ENCODE assay signal across 30 mouse cellular contexts in genomic region chr17:87784911-87785310, GRCm38 (mm10). TPM values are rescaled to one million over a fixed set of nuclear protein-coding genes. Genes with fewer than 3 reads are reported as not detected.
DNase-seq lines count a peak whose midpoint lies in the region; ATAC-seq lines count a peak whose summit lies in the region.
"Had no signal": no experiment of that assay in that cellular context is flagged by ENCODE, and none has a peak within 500 bp of the region (broad histone marks: within the 10 kb centered on the region; RNA-seq: fewer than 3 reads in every experiment).

No protein-coding gene starts in this region.

- no peak overlapping the region for H3K4me3 ChIP-seq in heart, embryonic 11.5 days (ENCODE audit: low read depth, low read length)
- H3K4me3 ChIP-seq: embryonic facial prominence, embryonic 12.5 days; gastrocnemius, adult 2 months; heart, adult 2 months; midbrain, embryonic 13.5 days; neural tube, embryonic 13.5 days had no signal

- 85% methylated on average over 2 of the region's 2 CpGs for WGBS in heart, embryonic 11.5 days (ENCODE audit: insufficient replicate concordance)

- H3K9me3 ChIP-seq in heart, embryonic 11.5 days (replicated peaks; ENCODE audit: control insufficient read depth, low read length): no peaks in the 10 kb centered on the region
- H3K9me3 ChIP-seq: embryonic facial prominence, embryonic 12.5 days; midbrain, embryonic 13.5 days; neural tube, embryonic 13.5 days had no signal

- H3K36me3 ChIP-seq in heart, embryonic 11.5 days (ENCODE audit: control insufficient read depth, insufficient read depth, low read length): no peaks in the 10 kb centered on the region
- H3K36me3 ChIP-seq: embryonic facial prominence, embryonic 12.5 days; midbrain, embryonic 13.5 days; neural tube, embryonic 13.5 days had no signal

- no peaks in the 10 kb centered on the region for H3K4me1 ChIP-seq in heart, embryonic 11.5 days (ENCODE audit: control insufficient read depth, insufficient read depth, low read length)
- H3K4me1 ChIP-seq: embryonic facial prominence, embryonic 12.5 days; midbrain, embryonic 13.5 days; neural tube, embryonic 13.5 days had no signal

- peak; percentile 64 for DNase-seq in heart, adult 11 months
- peak; percentile 0 for DNase-seq in right cerebral cortex, postnatal 4 days
- no peak for DNase-seq in right cerebral cortex, adult 2 months (ENCODE audit: low spot score in 2 of 2)
- DNase-seq in cerebellum, adult 8-10 months: peak; percentile 31
- DNase-seq in cerebellum, postnatal 14 days: peak; percentile 18 to 19
- DNase-seq in adrenal gland, adult 18-20 months (ENCODE audit: low spot score in 2 of 2): no peak
- DNase-seq: adrenal gland, postnatal 10 days; B cell, adult 2 months; embryo, embryonic 11 days; gastrocnemius, adult 2 months; gastrocnemius, postnatal 36 days; heart, postnatal 14 days; kidney, adult 9 months; kidney, postnatal 10 days; layer of hippocampus, postnatal 36 days; left cerebral cortex, postnatal 4 days; lung, adult 2 months; lung, postnatal 10 days; thymus, postnatal 14 days had no signal

- H3K27me3 ChIP-seq in heart, embryonic 11.5 days (ENCODE audit: control insufficient read depth, insufficient read depth, low read length): no peaks in the 10 kb centered on the region; the same call in 1 of the 2 replicates
- H3K27me3 ChIP-seq: embryonic facial prominence, embryonic 12.5 days; midbrain, embryonic 13.5 days; neural tube, embryonic 13.5 days had no signal

- no peak overlapping the region for H3K9ac ChIP-seq in heart, embryonic 11.5 days (ENCODE audit: low read depth, low read length)
- H3K9ac ChIP-seq: embryonic facial prominence, embryonic 12.5 days; liver, embryonic 14.5 days; midbrain, embryonic 13.5 days; neural tube, embryonic 13.5 days had no signal

- no peak overlapping the region for H3K27ac ChIP-seq in heart, embryonic 11.5 days (ENCODE audit: low read depth, low read length)
- H3K27ac ChIP-seq: embryonic facial prominence, embryonic 12.5 days; gastrocnemius, adult 2 months; heart, adult 2 months; liver, embryonic 14.5 days; macrophage; midbrain, embryonic 13.5 days; neural tube, embryonic 13.5 days had no signal

- ATAC-seq in heart, embryonic 11.5 days (replicated peaks; ENCODE audit: insufficient number of reproducible peaks, low FRiP score, low TSS enrichment): no peak
- ATAC-seq: hindbrain, embryonic 16.5 days; intestine, postnatal 0 days; midbrain, embryonic 13.5 days had no signal

- H3K4me2 ChIP-seq in heart, embryonic 11.5 days: no peak overlapping the region
- H3K4me2 ChIP-seq: embryonic facial prominence, embryonic 12.5 days; midbrain, embryonic 13.5 days; neural tube, embryonic 13.5 days had no signal

RNA-seq across cellular contexts. Expression of gene Kcnk12, which starts 12.9 kb away (rescaled TPM):
- polyA plus RNA-seq in heart, embryonic 11.5 days (2014; fragmentation: Nextera tagmentation; extraction: Ambion mirVana): 0.23 and 0.51 TPM in 2 replicates
- under 1 TPM in 1 of 2 experiments, not detected in 1; 0.27 TPM for total RNA-seq in adrenal gland, adult 18-20 months (2021)
- total RNA-seq: gastrocnemius, adult 2 months; gastrocnemius, postnatal 36 days; heart, adult 2 months; heart, postnatal 14 days; megakaryocyte-erythroid progenitor cell, adult 5-6 weeks had no signal
- polyA plus RNA-seq: heart, embryonic 14.5 days; intestine, postnatal 0 days; macrophage had no signal

Comparison
In these comparisons a context has a peak if more than half of its experiments do, and no peak if none do; other contexts are left out.
1. DNase-seq: peak in heart, adult 11 months (single experiment), right cerebral cortex, postnatal 4 days (single experiment), cerebellum, adult 8-10 months (single experiment) and cerebellum, postnatal 14 days (2 of 2); none in right cerebral cortex, adult 2 months (0 of 2) and adrenal gland, adult 18-20 months (0 of 2).